Mouse (Mus musculus) natural killer cell, adult 2 months (primary cell): ENCODE data around the gene Lgr5.

Source experiments
- DNase-seq, 2 experiments: peaks; one replicate each; pipeline ENCODE4 v3.0.0; 2022; ENCODE audit warnings: low spot score in 2 of 2

Gene Lgr5

GRCm38 (mm10) chr10:115571317-115571716, 16.3 kb downstream of the Lgr5 start:
- DNase-seq, result no peak

DNA sequence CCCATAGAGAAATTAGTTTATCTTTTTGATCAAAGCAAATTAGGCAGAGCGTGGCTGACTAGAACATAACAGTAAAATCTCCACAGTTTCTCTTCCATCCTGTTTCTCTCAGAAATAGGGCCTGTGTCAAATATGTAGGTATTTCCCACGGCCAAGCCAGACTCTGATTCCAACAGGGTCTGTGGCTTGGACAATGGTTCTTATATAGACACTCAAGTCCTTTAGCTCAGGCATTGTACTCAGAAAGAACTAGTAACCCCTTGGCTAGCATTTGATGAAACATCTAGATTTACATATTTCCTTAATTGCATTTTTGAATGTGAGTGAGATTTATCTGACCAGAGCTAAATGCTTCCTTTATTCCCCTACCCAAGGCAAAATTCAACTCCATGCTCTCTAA, 17.0 kb downstream of the Lgr5 start:
- DNase-seq, result no peak

GRCm38 (mm10) chr10:115569712-115570491, 17.7 kb downstream of the Lgr5 start, which contains the start of gene A930009A15Rik:
TSS of gene A930009A15Rik (plus strand) at chr10:115569986.
- no peak for DNase-seq

- no peak for DNase-seq
Observed at GRCm38 (mm10) chr10:115563961-115564360, 23.6 kb downstream of the Lgr5 start.

DNA sequence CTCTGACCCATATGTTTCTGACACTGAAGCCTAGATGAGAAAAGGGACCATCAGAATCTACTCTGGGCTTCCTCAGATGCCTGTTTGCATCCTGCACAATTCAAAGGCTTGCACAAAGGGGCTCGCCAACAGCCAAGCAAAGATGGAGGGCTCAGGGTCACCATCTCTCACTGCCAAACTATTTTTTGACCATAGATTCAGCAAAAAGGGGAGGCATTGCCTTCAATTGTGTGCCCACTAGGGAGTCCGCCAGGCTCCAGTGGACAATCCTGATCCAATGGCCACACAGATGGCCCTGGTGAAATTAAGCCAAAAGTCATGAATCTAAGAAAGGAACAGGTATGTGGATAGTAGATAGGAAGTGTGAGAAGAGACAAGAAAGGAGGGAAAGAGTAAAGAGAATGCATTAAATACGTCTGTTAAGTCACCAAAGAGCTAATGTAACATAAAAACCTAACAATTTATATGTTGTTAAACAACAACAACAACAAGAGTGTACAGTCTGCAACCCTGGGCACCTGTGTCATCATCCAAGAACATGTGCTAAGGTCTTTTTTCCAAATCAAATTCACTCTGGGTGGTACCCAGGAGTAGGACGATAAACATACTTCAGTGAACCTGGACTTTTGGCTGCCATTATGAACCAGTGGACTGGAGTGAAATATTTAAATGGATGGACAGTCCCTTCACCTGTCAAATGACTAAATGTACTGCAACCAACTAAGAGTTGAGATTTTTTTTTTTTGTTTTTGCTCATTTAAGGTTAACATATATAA, 24.5 kb downstream of the Lgr5 start:
- DNase-seq, result no peak

GRCm38 (mm10) chr10:115561136-115561880, 26.3 kb downstream of the Lgr5 start:
- no peak for DNase-seq

DNA sequence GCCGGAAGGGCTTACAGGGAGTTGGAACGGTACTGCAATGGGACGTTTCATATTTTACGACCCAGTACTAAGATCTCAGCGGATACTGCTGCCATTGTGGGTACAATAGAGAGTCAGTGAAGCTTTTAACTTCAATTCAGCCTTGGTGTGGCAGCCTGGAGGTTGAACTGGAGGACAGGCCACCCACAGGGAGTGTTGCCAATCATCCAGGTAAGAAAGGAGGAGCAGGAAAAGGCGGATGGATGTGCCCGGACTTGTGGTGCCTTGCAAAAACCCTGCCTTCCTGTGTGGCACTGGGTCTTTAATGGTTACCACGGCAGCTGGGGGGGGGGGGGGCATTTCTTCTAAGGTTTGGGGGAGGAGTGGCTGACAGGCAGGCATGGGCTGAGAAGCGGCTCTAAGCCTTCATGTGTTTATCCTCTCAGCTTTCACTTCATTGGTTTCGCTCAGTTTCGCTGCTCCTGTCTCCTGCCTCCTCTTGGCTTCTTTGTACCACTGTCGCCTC, 30.8 kb downstream of the Lgr5 start:
- no peak for DNase-seq

GRCm38 (mm10) chr10:115555191-115555765, 32.3 kb downstream of the Lgr5 start:
- no peak for DNase-seq

DNA sequence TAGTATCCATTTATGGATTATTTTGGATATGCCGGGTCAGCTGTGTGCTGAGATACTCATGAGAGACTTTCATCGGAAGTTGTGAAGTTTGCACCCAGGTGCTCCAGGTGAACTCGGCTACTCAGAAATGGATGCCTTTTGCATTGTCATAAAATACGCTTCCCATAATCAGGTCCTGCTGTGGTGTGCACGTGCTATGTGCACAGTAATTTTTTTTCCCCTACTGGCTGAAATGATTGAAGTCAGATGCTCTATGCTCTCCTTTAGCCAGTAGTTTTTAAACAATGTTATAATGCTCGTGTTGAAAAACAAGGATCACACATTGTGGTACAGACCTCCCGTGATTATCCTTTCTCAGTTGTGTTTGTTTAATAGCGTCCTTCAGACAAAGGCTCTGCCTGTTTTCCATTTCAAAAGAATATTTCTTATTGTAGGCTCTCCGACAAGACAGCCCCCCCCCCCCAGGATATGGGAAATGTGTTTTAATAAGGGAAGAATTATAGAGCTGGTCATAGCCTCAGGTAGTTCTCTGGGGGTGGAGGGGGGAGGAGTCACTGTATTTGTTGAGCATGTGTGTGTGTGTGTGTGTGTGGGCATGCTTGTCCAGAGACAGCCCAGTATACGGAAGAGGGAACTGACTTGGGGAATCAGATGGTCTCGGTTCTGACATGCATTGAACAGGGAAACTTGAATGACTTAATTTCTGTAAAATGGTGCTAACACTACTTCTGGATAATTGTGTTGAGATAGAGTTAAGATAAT, 34.0 kb downstream of the Lgr5 start:
- DNase-seq, result no peak

DNA sequence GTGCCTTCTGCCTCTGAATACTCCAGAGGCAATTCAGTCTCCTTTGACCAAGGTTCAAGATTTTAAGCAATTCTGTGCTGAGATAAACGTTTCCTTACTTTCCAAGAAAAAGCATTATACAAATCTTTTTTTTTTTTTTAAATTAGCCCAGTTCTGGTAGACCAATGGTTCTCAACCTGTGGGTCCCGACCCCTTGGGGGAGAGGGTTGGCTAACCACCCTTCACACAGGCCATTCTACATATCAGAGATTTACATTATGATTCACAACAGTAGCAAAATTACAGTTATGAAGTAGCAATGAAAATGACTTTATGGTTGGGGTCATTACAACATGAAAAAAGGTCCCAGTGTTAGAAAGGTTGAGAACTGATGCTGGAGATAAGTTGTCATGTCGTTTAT, 36.5 kb downstream of the Lgr5 start:
- no peak for DNase-seq

DNA sequence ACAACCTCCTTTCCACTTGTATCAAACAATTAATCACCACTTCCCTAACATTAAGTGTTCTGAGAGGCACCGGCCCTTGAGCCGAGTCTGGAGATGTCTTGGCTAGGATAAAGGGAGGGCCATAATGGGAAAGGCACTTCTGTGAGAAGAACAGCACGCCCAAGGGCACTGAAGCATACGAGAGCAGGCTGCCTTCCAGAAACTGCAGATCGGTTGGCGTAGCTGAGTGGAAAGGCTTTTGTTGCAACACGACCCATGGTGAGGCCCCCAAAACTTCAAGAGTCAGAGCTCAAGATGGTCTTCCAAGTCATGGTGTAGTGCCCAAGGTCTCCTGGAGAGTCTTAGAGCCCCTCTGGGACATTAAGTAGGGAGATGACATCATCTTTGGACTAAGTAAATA, 37.3 kb downstream of the Lgr5 start:
- DNase-seq, result no peak

- DNase-seq, result no peak
Observed at GRCm38 (mm10) chr10:115542917-115543316, 44.7 kb downstream of the Lgr5 start.

GRCm38 (mm10) chr10:115530746-115531145, 56.8 kb downstream of the Lgr5 start:
- DNase-seq, result no peak

DNA sequence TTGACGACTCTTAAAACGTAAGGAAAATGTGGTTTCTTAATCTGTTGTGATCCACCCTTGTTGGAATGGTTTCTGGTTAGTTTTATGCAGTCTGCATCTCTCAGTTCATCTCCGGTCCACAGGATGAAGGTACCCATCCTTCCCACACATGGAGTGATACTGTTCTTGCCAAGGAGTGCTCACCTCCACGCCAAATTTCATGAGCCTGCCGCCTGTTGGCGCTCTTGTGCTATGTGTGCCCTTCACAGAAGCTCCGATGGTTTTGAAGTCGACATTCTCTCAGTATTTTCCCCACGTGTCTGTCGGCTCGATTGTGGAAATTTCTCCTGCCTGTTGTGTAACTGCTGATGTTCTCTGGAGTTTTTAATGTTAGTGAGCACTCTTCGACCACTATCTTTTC, 57.8 kb downstream of the Lgr5 start:
- no peak for DNase-seq

DNA sequence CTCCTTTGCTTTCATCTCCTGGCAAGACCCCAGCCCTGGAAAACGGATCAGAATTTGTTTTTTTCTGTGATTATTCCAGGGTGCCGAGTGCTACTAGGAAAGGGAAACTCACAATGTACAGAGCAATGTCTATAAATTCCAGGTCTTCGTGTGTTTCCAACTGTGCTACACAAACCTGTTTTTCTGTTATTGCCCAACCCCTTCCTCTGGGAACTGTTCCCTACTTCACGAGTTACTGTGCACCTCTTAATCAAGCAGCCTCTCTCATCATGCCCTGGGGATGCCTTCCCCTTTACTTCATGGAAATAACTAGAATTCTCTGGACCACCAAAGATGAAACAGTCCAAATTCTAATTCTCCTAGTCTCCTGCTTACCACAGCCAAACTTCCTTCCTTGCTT, 58.7 kb downstream of the Lgr5 start:
- DNase-seq, result no peak

DNA sequence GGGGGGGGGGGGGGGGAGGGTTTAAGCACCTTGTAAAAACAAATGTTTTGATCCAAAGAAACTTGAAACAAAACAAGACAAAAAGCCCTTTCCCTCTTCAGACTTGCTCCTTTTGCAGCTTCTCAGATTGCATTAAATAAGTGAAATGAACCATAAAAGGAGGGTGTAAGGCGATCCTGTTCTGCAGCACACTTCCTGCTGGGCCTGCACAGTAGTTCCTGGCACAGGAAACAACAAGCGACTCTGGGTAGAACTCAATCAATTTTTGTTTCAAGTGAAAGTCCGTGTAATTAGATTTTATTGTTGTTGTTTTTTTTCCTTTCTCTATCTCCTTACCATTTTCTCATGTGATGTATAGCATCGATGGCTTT, 66.5 kb downstream of the Lgr5 start:
- DNase-seq, result no peak

GRCm38 (mm10) chr10:115520200-115521080, 67.1 kb downstream of the Lgr5 start:
- no peak for DNase-seq

GRCm38 (mm10) chr10:115518845-115519244, 68.7 kb downstream of the Lgr5 start:
- no peak for DNase-seq

DNA sequence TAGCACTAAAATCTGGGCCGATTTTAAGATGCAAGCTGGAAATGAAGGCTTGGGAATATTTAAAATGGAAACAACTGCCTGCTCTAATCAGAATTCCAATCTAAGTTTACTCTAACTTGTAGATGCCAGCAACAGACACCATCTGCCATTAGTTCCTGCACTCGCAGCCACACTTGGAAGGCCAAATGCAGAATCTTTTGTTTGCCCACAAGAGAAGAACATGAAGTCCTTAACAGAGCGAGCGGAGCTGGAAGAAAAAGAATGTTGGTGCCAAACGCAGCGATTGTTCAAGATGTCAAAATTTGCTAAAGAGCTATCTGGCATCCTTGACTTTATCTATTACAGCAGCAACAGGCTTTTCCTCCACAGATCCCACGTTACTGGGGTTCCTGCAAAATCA, 72.1 kb downstream of the Lgr5 start:
- DNase-seq, result no peak

DNA sequence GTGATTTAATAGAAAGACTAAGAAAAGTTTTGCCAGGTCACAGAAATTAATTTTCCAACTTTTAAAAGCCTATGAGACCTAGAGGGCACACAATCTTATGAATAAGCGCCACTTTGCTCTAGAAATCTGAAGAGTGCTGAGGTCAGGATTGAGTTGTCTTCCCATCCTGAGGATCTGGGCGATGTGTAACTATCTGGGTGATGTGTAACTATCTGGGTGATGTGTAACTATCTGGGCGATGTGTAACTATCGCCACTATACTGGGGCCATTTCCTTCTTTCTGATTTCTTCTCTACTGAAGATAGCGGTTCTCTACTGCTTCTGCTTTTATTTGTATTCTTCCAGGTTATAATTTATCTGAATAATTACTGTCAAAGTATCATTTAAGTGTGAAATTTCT, 76.6 kb downstream of the Lgr5 start:
- no peak for DNase-seq
